Mouse (Mus musculus) hindbrain, embryonic 12.5 days (tissue): ENCODE results near the gene Tbx3. TPM values are rescaled to one million over a fixed set of nuclear protein-coding genes. Genes with fewer than 3 reads are reported as not detected.

ENCODE experiments used
- ATAC-seq: fragments of 200-750 bp; cut with Nextera tagmentation; 2 replicates; pipeline ENCODE4 v1.8.0; 2017; ENCODE audit warnings: moderate TSS enrichment; ENCODE audit not compliant: low FRiP score
- H3K27ac ChIP-seq: fragments of 300-500 bp; sonication (generic); 2 replicates; pipeline ENCODE4 v1.5.1; 2016; ENCODE audit warnings: mild to moderate bottlenecking
- H3K27me3 ChIP-seq: fragments of 300-500 bp; sonication (generic); 2 replicates; pipeline ENCODE4 v1.6.1; 2016; ENCODE audit warnings: mild to moderate bottlenecking
- H3K36me3 ChIP-seq: fragments of 300-500 bp; sonication (generic); 2 replicates; pipeline ENCODE4 v1.6.1; 2016; ENCODE audit warnings: mild to moderate bottlenecking
- H3K4me1 ChIP-seq: fragments of 300-500 bp; sonication (generic); 2 replicates; pipeline ENCODE4 v1.6.1; 2016
- H3K4me2 ChIP-seq: fragments of 300-500 bp; sonication (generic); replicated peaks from 2 replicates; pipeline ENCODE4 v1.6.1; 2016; ENCODE audit warnings: mild to moderate bottlenecking
- H3K4me3 ChIP-seq: fragments of 300-500 bp; sonication (generic); 2 replicates; pipeline ENCODE4 v1.5.1; 2016; ENCODE audit warnings: mild to moderate bottlenecking
- H3K9ac ChIP-seq: fragments of 300-500 bp; sonication (generic); 2 replicates; pipeline ENCODE4 v1.6.1; 2016; ENCODE audit warnings: mild to moderate bottlenecking, moderate library complexity
- H3K9me3 ChIP-seq: fragments of 300-500 bp; sonication (generic); replicated peaks from 2 replicates; pipeline ENCODE4 v1.6.1; 2016; ENCODE audit warnings: mild to moderate bottlenecking
- WGBS: fragments of 180-500 bp; shearing (Covaris S2); methylation state at CpG from one replicate; pipeline ENCODE4 v1.1.7; 2016; 5-methylcytosine and 5-hydroxymethylcytosine counted together
- polyA plus RNA-seq: library from polyadenylated mRNA; unstranded; fragments of >200 nt; fragmentation: Nextera tagmentation; extraction: Ambion mirVana; gene quantifications from 2 replicates; pipeline ENCODE4 v1.2.1, GENCODE M21; 2016

The Tbx3 gene
- polyA plus RNA-seq, 1 experiment from 2014 or later, result 8.9 TPM

- peaks cover 56% of the 10 kb centered on the region for H3K27me3 ChIP-seq
These were observed 23.5 kb upstream of the Tbx3 start for GRCm38 (mm10) chr5:119646965-119647364.

GRCm38 (mm10) chr5:119651135-119651965 is 19.1 kb upstream of the Tbx3 start:
- WGBS, result 25% methylated on average over 13 of the region's 13 CpGs

More at GRCm38 (mm10) chr5:119646965-119647364, 23.5 kb upstream of the Tbx3 start:
- Histone ChIP-seq H3K9me3 (no peaks in the 10 kb centered on the region), H3K36me3 (no peaks in the 10 kb centered on the region), H3K27ac (no peak overlapping the region), H3K4me1 (no peaks in the 10 kb centered on the region), H3K4me3 (no peak overlapping the region), H3K9ac (no peak overlapping the region), H3K4me2 (no peak overlapping the region)
- 55% methylated on average over 2 of the region's 2 CpGs for WGBS
- no peak for ATAC-seq

GRCm38 (mm10) chr5:119656354-119656753 is 14.1 kb upstream of the Tbx3 start:
- WGBS, result 5% methylated on average over 7 of the region's 7 CpGs
- H3K27ac ChIP-seq, result no peak overlapping the region

More at GRCm38 (mm10) chr5:119651135-119651965, 19.1 kb upstream of the Tbx3 start:
- no peak overlapping the region for H3K27ac ChIP-seq
- H3K4me2 ChIP-seq, result no peak overlapping the region
- no peaks in the 10 kb centered on the region for H3K4me1 ChIP-seq
- H3K36me3 ChIP-seq, result no peaks in the 10 kb centered on the region
- H3K9me3 ChIP-seq, result 0 out of 2 replicates have a peak, but pooled peaks cover 3% of the 10 kb centered on the region
- peaks cover 82% of the 10 kb centered on the region for H3K27me3 ChIP-seq
- H3K4me3 ChIP-seq, result no peak overlapping the region
- ATAC-seq, result no peak
- H3K9ac ChIP-seq, result no peak overlapping the region

GRCm38 (mm10) chr5:119656856-119657255 is 13.6 kb upstream of the Tbx3 start:
- Histone ChIP-seq H3K27ac (no peak overlapping the region), H3K36me3 (no peaks in the 10 kb centered on the region), H3K27me3 (peaks cover 98% of the 10 kb centered on the region), H3K4me1 (0 out of 2 replicates have a peak, but pooled peaks cover 3% of the 10 kb centered on the region), H3K9ac (no peak overlapping the region), H3K4me3 (no peak overlapping the region), H3K4me2 (no peak overlapping the region), H3K9me3 (0 out of 2 replicates have a peak, but pooled peaks cover 3% of the 10 kb centered on the region)
- no peak for ATAC-seq
- 2% methylated on average over 21 of the region's 21 CpGs for WGBS

More at GRCm38 (mm10) chr5:119656354-119656753, 14.1 kb upstream of the Tbx3 start:
- Histone ChIP-seq H3K4me2 (no peak overlapping the region), H3K4me1 (0 out of 2 replicates have a peak, but pooled peaks cover 3% of the 10 kb centered on the region), H3K4me3 (no peak overlapping the region), H3K9ac (no peak overlapping the region), H3K27me3 (peaks cover 98% of the 10 kb centered on the region), H3K9me3 (0 out of 2 replicates have a peak, but pooled peaks cover 3% of the 10 kb centered on the region), H3K36me3 (no peaks in the 10 kb centered on the region)
- ATAC-seq, result no peak

- Histone ChIP-seq H3K4me2 (no peak overlapping the region), H3K36me3 (no peaks in the 10 kb centered on the region), H3K9ac (no peak overlapping the region), H3K27ac (no peak overlapping the region), H3K27me3 (peaks cover 98% of the 10 kb centered on the region), H3K9me3 (0 out of 2 replicates have a peak, but pooled peaks cover 3% of the 10 kb centered on the region), H3K4me3 (no peak overlapping the region), H3K4me1 (0 out of 2 replicates have a peak, but pooled peaks cover 3% of the 10 kb centered on the region)
- WGBS, result 5% methylated on average over 6 of the region's 6 CpGs
- ATAC-seq, result no peak
These were observed 13.1 kb upstream of the Tbx3 start for GRCm38 (mm10) chr5:119657362-119657761.

GRCm38 (mm10) chr5:119657804-119658203 is 12.7 kb upstream of the Tbx3 start:
- no peak overlapping the region for H3K9ac ChIP-seq
- 4% methylated on average over 6 of the region's 6 CpGs for WGBS
- no peak overlapping the region for H3K4me2 ChIP-seq
- H3K27me3 ChIP-seq, result peaks cover 97% of the 10 kb centered on the region
- H3K27ac ChIP-seq, result no peak overlapping the region
- ATAC-seq, result no peak
- H3K4me3 ChIP-seq, result no peak overlapping the region
- H3K4me1 ChIP-seq, result 0 out of 2 replicates have a peak, but pooled peaks cover 3% of the 10 kb centered on the region
- no peaks in the 10 kb centered on the region for H3K36me3 ChIP-seq
- H3K9me3 ChIP-seq, result 0 out of 2 replicates have a peak, but pooled peaks cover 3% of the 10 kb centered on the region

GRCm38 (mm10) chr5:119658396-119658795 is 12.1 kb upstream of the Tbx3 start:
- Histone ChIP-seq H3K27ac (no peak overlapping the region), H3K4me3 (no peak overlapping the region), H3K4me2 (no peak overlapping the region), H3K27me3 (peaks cover 98% of the 10 kb centered on the region), H3K9me3 (0 out of 2 replicates have a peak, but pooled peaks cover 3% of the 10 kb centered on the region), H3K9ac (no peak overlapping the region), H3K36me3 (no peaks in the 10 kb centered on the region), H3K4me1 (0 out of 2 replicates have a peak, but pooled peaks cover 3% of the 10 kb centered on the region)
- ATAC-seq, result no peak
- WGBS, result under 1% methylated on average over 5 of the region's 5 CpGs

GRCm38 (mm10) chr5:119659041-119659440 is 11.4 kb upstream of the Tbx3 start:
- ATAC-seq, result no peak
- H3K4me2 ChIP-seq, result no peak overlapping the region
- no peaks in the 10 kb centered on the region for H3K36me3 ChIP-seq
- 1% methylated on average over 3 of the region's 3 CpGs for WGBS
- H3K4me3 ChIP-seq, result no peak overlapping the region
- no peak overlapping the region for H3K9ac ChIP-seq
- H3K4me1 ChIP-seq, result 0 out of 2 replicates have a peak, but pooled peaks cover 3% of the 10 kb centered on the region
- 0 out of 2 replicates have a peak, but pooled peaks cover 3% of the 10 kb centered on the region for H3K9me3 ChIP-seq
- H3K27ac ChIP-seq, result no peak overlapping the region
- H3K27me3 ChIP-seq, result peaks cover 98% of the 10 kb centered on the region

GRCm38 (mm10) chr5:119660526-119661410 is 9.7 kb upstream of the Tbx3 start:
- Histone ChIP-seq H3K4me2 (no peak overlapping the region), H3K9ac (no peak overlapping the region), H3K36me3 (no peaks in the 10 kb centered on the region), H3K4me3 (no peak overlapping the region), H3K4me1 (0 out of 2 replicates have a peak, but pooled peaks cover 3% of the 10 kb centered on the region), H3K27me3 (peaks cover 98% of the 10 kb centered on the region), H3K9me3 (no peaks in the 10 kb centered on the region), H3K27ac (no peak overlapping the region)
- WGBS, result 2% methylated on average over 25 of the region's 25 CpGs
- ATAC-seq, result no peak

- no peak overlapping the region for H3K27ac ChIP-seq
- 0 out of 2 replicates have a peak, but pooled peaks cover 3% of the 10 kb centered on the region for H3K4me1 ChIP-seq
- no peaks in the 10 kb centered on the region for H3K36me3 ChIP-seq
- H3K9ac ChIP-seq, result no peak overlapping the region
- H3K27me3 ChIP-seq, result peaks cover 98% of the 10 kb centered on the region
- H3K9me3 ChIP-seq, result no peaks in the 10 kb centered on the region
- H3K4me2 ChIP-seq, result no peak overlapping the region
- 2% methylated on average over 11 of the region's 11 CpGs for WGBS
- no peak overlapping the region for H3K4me3 ChIP-seq
- no peak for ATAC-seq
These were observed 9.0 kb upstream of the Tbx3 start for GRCm38 (mm10) chr5:119661474-119661873.

- no peak overlapping the region for H3K4me2 ChIP-seq
- no peak for ATAC-seq
These were observed 8.1 kb upstream of the Tbx3 start for GRCm38 (mm10) chr5:119662326-119662725.

GRCm38 (mm10) chr5:119662731-119663130 is 7.7 kb upstream of the Tbx3 start:
- no peaks in the 10 kb centered on the region for H3K9me3 ChIP-seq
- WGBS, result 2% methylated on average over 12 of the region's 12 CpGs
- ATAC-seq, result no peak

More at GRCm38 (mm10) chr5:119662326-119662725, 8.1 kb upstream of the Tbx3 start:
- H3K9me3 ChIP-seq, result no peaks in the 10 kb centered on the region
- H3K9ac ChIP-seq, result no peak overlapping the region
- H3K27me3 ChIP-seq, result peaks cover 98% of the 10 kb centered on the region
- H3K4me3 ChIP-seq, result no peak overlapping the region
- H3K4me1 ChIP-seq, result no peaks in the 10 kb centered on the region
- no peaks in the 10 kb centered on the region for H3K36me3 ChIP-seq
- no peak overlapping the region for H3K27ac ChIP-seq
- 2% methylated on average over 13 of the region's 13 CpGs for WGBS

More at GRCm38 (mm10) chr5:119662731-119663130, 7.7 kb upstream of the Tbx3 start:
- no peak overlapping the region for H3K9ac ChIP-seq
- H3K4me2 ChIP-seq, result no peak overlapping the region
- no peak overlapping the region for H3K27ac ChIP-seq
- H3K4me3 ChIP-seq, result no peak overlapping the region
- H3K36me3 ChIP-seq, result no peaks in the 10 kb centered on the region
- peaks cover 98% of the 10 kb centered on the region for H3K27me3 ChIP-seq
- no peaks in the 10 kb centered on the region for H3K4me1 ChIP-seq
